Mouse (Mus musculus): ENCODE data around the gene Rbm43. TPM values are rescaled to one million over a fixed set of nuclear protein-coding genes. Genes with fewer than 3 reads are reported as not detected.
"Not testable (repeated sequence)": the region's sequence is repeated elsewhere in the genome, so short reads cannot be mapped to it uniquely, and the experiment has no call there.

Rbm43 gene
- polyA plus RNA-seq, 1 experiment from 2014 or later, result 5.3 TPM

- Histone ChIP-seq H3K27ac (replicated peaks) (no peak overlapping the region), H3K4me1 (no peaks in the 10 kb centered on the region), H3K9ac (replicated peaks) (no peak overlapping the region), H3K27me3 (no peaks in the 10 kb centered on the region), H3K4me2 (replicated peaks) (no peak overlapping the region), H3K9me3 (no peaks in the 10 kb centered on the region), H3K4me3 (no peak overlapping the region), H3K36me3 (no peaks in the 10 kb centered on the region)
- ATAC-seq (ENCODE audit: low FRiP score, low read depth), result no peak
- 51% methylated on average over 4 of the region's 4 CpGs for WGBS
Observed at GRCm38 (mm10) chr2:51907538-51908110, 27.3 kb downstream of the Rbm43 start.

- H3K36me3 ChIP-seq, result no peaks in the 10 kb centered on the region
- ATAC-seq (ENCODE audit: low FRiP score, low read depth), result no peak
- H3K9ac ChIP-seq (replicated peaks), result no peak overlapping the region
- WGBS, result 89% methylated on average over 8 of the region's 8 CpGs
- H3K4me1 ChIP-seq, result no peaks in the 10 kb centered on the region
- no peak overlapping the region for H3K27ac ChIP-seq (replicated peaks)
- no peak overlapping the region for H3K4me2 ChIP-seq (replicated peaks)
- H3K27me3 ChIP-seq, result no peaks in the 10 kb centered on the region
- no peak overlapping the region for H3K4me3 ChIP-seq
- no peaks in the 10 kb centered on the region for H3K9me3 ChIP-seq
Observed at GRCm38 (mm10) chr2:51905637-51906036, 29.3 kb downstream of the Rbm43 start.

- 90% methylated on average over 12 of the region's 12 CpGs for WGBS
- Histone ChIP-seq H3K27me3 (no peaks in the 10 kb centered on the region), H3K9ac (replicated peaks) (no peak overlapping the region), H3K36me3 (no peaks in the 10 kb centered on the region), H3K4me2 (replicated peaks) (no peak overlapping the region), H3K4me1 (no peaks in the 10 kb centered on the region), H3K4me3 (no peak overlapping the region), H3K27ac (replicated peaks) (no peak overlapping the region), H3K9me3 (no peaks in the 10 kb centered on the region)
- ATAC-seq (ENCODE audit: low FRiP score, low read depth), result no peak
Observed at GRCm38 (mm10) chr2:51892411-51892901, 42.5 kb downstream of the Rbm43 start.

- no peaks in the 10 kb centered on the region for H3K36me3 ChIP-seq
- H3K27me3 ChIP-seq, result no peaks in the 10 kb centered on the region
- no peaks in the 10 kb centered on the region for H3K9me3 ChIP-seq
- WGBS, result 92% methylated on average over 4 of the region's 4 CpGs
- no peak for ATAC-seq (ENCODE audit: low FRiP score, low read depth)
- no peak overlapping the region for H3K9ac ChIP-seq (replicated peaks)
- H3K4me3 ChIP-seq, result no peak overlapping the region
- no peaks in the 10 kb centered on the region for H3K4me1 ChIP-seq
- H3K4me2 ChIP-seq (replicated peaks), result no peak overlapping the region
- H3K27ac ChIP-seq (replicated peaks), result no peak overlapping the region
Observed at GRCm38 (mm10) chr2:51890961-51891360, 44.0 kb downstream of the Rbm43 start.

- not testable (repeated sequence) for H3K4me2 ChIP-seq (replicated peaks); H3K27me3 ChIP-seq; H3K4me1 ChIP-seq; ATAC-seq (ENCODE audit: low FRiP score, low read depth); H3K9me3 ChIP-seq; H3K36me3 ChIP-seq; H3K4me3 ChIP-seq; H3K9ac ChIP-seq (replicated peaks); H3K27ac ChIP-seq (replicated peaks)
- WGBS, result 97% methylated on average over 12 of the region's 26 CpGs
Observed at GRCm38 (mm10) chr2:51890139-51890538, 44.8 kb downstream of the Rbm43 start.

GRCm38 (mm10) chr2:51880143-51880542 is 54.8 kb downstream of the Rbm43 start:
- Histone ChIP-seq H3K9ac (replicated peaks) (no peak overlapping the region), H3K36me3 (no peaks in the 10 kb centered on the region), H3K4me3 (no peak overlapping the region), H3K27ac (replicated peaks) (no peak overlapping the region), H3K9me3 (no peaks in the 10 kb centered on the region), H3K4me1 (no peaks in the 10 kb centered on the region), H3K27me3 (no peaks in the 10 kb centered on the region), H3K4me2 (replicated peaks) (no peak overlapping the region)
- 85% methylated on average over 1 of the region's 1 CpGs for WGBS
- ATAC-seq (ENCODE audit: low FRiP score, low read depth), result no peak

Other genes starting within 250 kb of the Rbm43 start
- gene Nmi, start 38.3 kb upstream of the Rbm43 start, polyA plus RNA-seq (2016; fragmentation: Nextera tagmentation; extraction: Ambion mirVana), result 5.1 and 6.4 TPM in 2 replicates
- gene Tnfaip6, start 102.8 kb upstream of the Rbm43 start, polyA plus RNA-seq (2016; fragmentation: Nextera tagmentation; extraction: Ambion mirVana), result 14.1 and 19.6 TPM in 2 replicates
- 50.8 and 51.4 TPM in 2 replicates for gene Rif1, start 137.7 kb upstream of the Rbm43 start, polyA plus RNA-seq (2016; fragmentation: Nextera tagmentation; extraction: Ambion mirVana)